Mouse (Mus musculus) lung, embryonic 15.5 days (tissue): ENCODE results near the gene Capn2. TPM values are rescaled to one million over a fixed set of nuclear protein-coding genes. Genes with fewer than 3 reads are reported as not detected.

Experiments used
- ATAC-seq: fragments of 200-750 bp; cut with Nextera tagmentation; 2 replicates; pipeline ENCODE4 v1.8.0; 2017; ENCODE audit warnings: moderate number of reproducible peaks, borderline replicate concordance; ENCODE audit not compliant: low FRiP score, low TSS enrichment; ENCODE audit errors: extremely low read depth
- H3K27ac ChIP-seq: fragments of 300-500 bp; sonication (generic); 2 replicates; pipeline ENCODE4 v1.5.1; 2015; ENCODE audit warnings: moderate library complexity, mild to moderate bottlenecking, inconsistent platforms
- H3K27me3 ChIP-seq: fragments of 300-500 bp; sonication (generic); 2 replicates; pipeline ENCODE4 v1.6.1; 2015; ENCODE audit warnings: inconsistent platforms
- H3K36me3 ChIP-seq: fragments of 300-500 bp; sonication (generic); 2 replicates; pipeline ENCODE4 v1.6.1; 2015; ENCODE audit warnings: inconsistent platforms
- H3K4me1 ChIP-seq: fragments of 300-500 bp; sonication (generic); 2 replicates; pipeline ENCODE4 v1.6.1; 2015; ENCODE audit warnings: inconsistent platforms
- H3K4me2 ChIP-seq: fragments of 300-500 bp; sonication (generic); 2 replicates; pipeline ENCODE4 v1.6.1; 2015; ENCODE audit warnings: inconsistent platforms, mild to moderate bottlenecking, moderate library complexity
- H3K4me3 ChIP-seq: fragments of 300-500 bp; sonication (generic); 2 replicates; pipeline ENCODE4 v1.5.1; 2015; ENCODE audit warnings: mild to moderate bottlenecking, inconsistent platforms
- H3K9ac ChIP-seq: fragments of 300-500 bp; sonication (generic); 2 replicates; pipeline ENCODE4 v1.6.1; 2015; ENCODE audit warnings: inconsistent platforms
- H3K9me3 ChIP-seq: fragments of 300-500 bp; sonication (generic); 2 replicates; pipeline ENCODE4 v1.6.1; 2016; ENCODE audit warnings: inconsistent platforms
- WGBS: fragments of 180-500 bp; shearing (Covaris S2); methylation state at CpG from one replicate; pipeline ENCODE4 v1.1.7; 2015; 5-methylcytosine and 5-hydroxymethylcytosine counted together
- polyA plus RNA-seq: library from polyadenylated mRNA; unstranded; fragments of >200 nt; fragmentation: Nextera tagmentation; extraction: Ambion mirVana; gene quantifications from 2 replicates; pipeline ENCODE4 v1.2.1, GENCODE M21; 2015

Capn2 gene
- polyA plus RNA-seq, 1 experiment from 2014 or later = 135 TPM

- H3K27ac ChIP-seq = peak overlapping the region; percentile 80
- peak; percentile 74 for ATAC-seq
- H3K4me2 ChIP-seq = no peak overlapping the region; the same call in 1 of the 2 replicates
- no peak overlapping the region for H3K9ac ChIP-seq
- H3K36me3 ChIP-seq = peaks cover 25% of the 10 kb centered on the region
- no peaks in the 10 kb centered on the region for H3K9me3 ChIP-seq
- no peaks in the 10 kb centered on the region for H3K27me3 ChIP-seq
- peaks cover 64% of the 10 kb centered on the region for H3K4me1 ChIP-seq
- H3K4me3 ChIP-seq = no peak overlapping the region
- 60% methylated on average over 10 of the region's 10 CpGs for WGBS
These were observed 8.2 kb downstream of the Capn2 start for GRCm38 (mm10) chr1:182509110-182509797.

DNA sequence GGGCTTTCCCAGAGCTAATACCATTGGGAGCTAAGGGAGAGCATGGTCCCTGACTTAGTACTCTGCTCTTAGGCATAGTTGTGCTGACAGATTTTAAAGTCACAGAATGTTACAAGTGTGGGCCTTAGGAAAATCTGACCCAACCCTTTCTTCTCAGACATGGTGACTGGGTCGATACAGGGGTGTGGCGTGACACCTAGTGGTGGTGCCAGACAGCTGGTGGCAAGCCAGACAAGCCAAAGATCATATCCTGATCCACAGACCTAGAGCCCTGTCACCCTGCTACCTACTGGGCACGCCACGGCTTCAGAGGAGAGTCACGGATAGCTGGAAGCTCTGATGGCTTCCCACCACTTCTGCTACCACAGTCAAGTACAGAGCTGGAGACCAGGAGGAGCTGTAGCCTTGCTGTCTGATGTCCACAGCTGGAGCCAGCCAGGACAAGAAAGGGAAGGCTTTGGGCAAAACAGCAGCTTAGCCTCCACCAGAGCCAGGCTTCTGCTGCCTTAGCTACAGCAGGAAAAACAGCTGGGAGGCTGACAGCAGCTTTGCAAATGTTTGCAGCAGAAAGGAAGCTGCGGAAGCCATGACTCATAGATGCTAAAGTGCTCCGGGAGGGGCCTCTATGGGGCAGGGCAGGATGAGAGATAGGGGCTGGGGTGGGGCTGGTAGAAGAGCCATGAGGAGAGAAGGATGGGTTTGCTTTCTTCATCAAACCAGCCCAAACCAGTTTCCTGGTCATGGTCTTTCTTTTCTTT is 11.0 kb downstream of the Capn2 start:
- Histone ChIP-seq H3K4me1 (peaks cover 70% of the 10 kb centered on the region), H3K4me3 (no peak overlapping the region), H3K27me3 (no peaks in the 10 kb centered on the region), H3K9me3 (no peaks in the 10 kb centered on the region), H3K27ac (peak overlapping the region; percentile 86), H3K36me3 (peaks cover 20% of the 10 kb centered on the region), H3K9ac (no peak overlapping the region), H3K4me2 (0 out of 2 replicates have a peak overlapping the region, but pooled peaks have one; percentile 7)
- WGBS = 24% methylated on average over 7 of the region's 7 CpGs
- peak; percentile 27; the same call in 1 of the 2 replicates for ATAC-seq

- no peak for ATAC-seq
- H3K4me1 ChIP-seq = peaks cover 69% of the 10 kb centered on the region
- H3K36me3 ChIP-seq = peaks cover 10% of the 10 kb centered on the region; the same call in 1 of the 2 replicates
- no peak overlapping the region for H3K4me3 ChIP-seq
- H3K9ac ChIP-seq = no peak overlapping the region
- no peaks in the 10 kb centered on the region for H3K27me3 ChIP-seq
- 91% methylated on average over 3 of the region's 3 CpGs for WGBS
- H3K9me3 ChIP-seq = no peaks in the 10 kb centered on the region
- H3K4me2 ChIP-seq = no peak overlapping the region
- peak overlapping the region; percentile 86; the same call in 1 of the 2 replicates for H3K27ac ChIP-seq
These were observed 12.1 kb downstream of the Capn2 start for GRCm38 (mm10) chr1:182505291-182505690.

GRCm38 (mm10) chr1:182504223-182504622 is 13.2 kb downstream of the Capn2 start:
- Histone ChIP-seq H3K27me3 (no peaks in the 10 kb centered on the region), H3K36me3 (peaks cover 7% of the 10 kb centered on the region; the same call in 1 of the 2 replicates), H3K27ac (peak overlapping the region; percentile 64), H3K4me3 (no peak overlapping the region), H3K4me1 (peaks cover 71% of the 10 kb centered on the region), H3K4me2 (peak overlapping the region; percentile 27), H3K9ac (no peak overlapping the region), H3K9me3 (no peaks in the 10 kb centered on the region)
- ATAC-seq = peak; percentile 39; the same call in 1 of the 2 replicates
- 15% methylated on average over 4 of the region's 4 CpGs for WGBS

- no peak overlapping the region for H3K9ac ChIP-seq
- H3K9me3 ChIP-seq = no peaks in the 10 kb centered on the region
- H3K4me3 ChIP-seq = no peak overlapping the region
- WGBS = 82% methylated on average over 13 of the region's 13 CpGs
- H3K4me2 ChIP-seq = no peak overlapping the region
- no peak for ATAC-seq
- H3K27me3 ChIP-seq = no peaks in the 10 kb centered on the region
- peaks cover 75% of the 10 kb centered on the region for H3K4me1 ChIP-seq
- peak overlapping the region; percentile 64 for H3K27ac ChIP-seq
- 0 out of 2 replicates have a peak, but pooled peaks cover 3% of the 10 kb centered on the region for H3K36me3 ChIP-seq
These were observed 14.1 kb downstream of the Capn2 start for GRCm38 (mm10) chr1:182503206-182503900.

- H3K9ac ChIP-seq = no peak overlapping the region
- H3K9me3 ChIP-seq = no peaks in the 10 kb centered on the region
- H3K4me2 ChIP-seq = no peak overlapping the region
- H3K27ac ChIP-seq = peak overlapping the region; percentile 29; the same call in 1 of the 2 replicates
- no peak overlapping the region for H3K4me3 ChIP-seq
- H3K4me1 ChIP-seq = peaks cover 79% of the 10 kb centered on the region
- 0 out of 2 replicates have a peak, but pooled peaks cover 3% of the 10 kb centered on the region for H3K36me3 ChIP-seq
- WGBS = 71% methylated on average over 7 of the region's 7 CpGs
- H3K27me3 ChIP-seq = no peaks in the 10 kb centered on the region
- ATAC-seq = no peak
These were observed 14.8 kb downstream of the Capn2 start for GRCm38 (mm10) chr1:182502491-182503050.

DNA sequence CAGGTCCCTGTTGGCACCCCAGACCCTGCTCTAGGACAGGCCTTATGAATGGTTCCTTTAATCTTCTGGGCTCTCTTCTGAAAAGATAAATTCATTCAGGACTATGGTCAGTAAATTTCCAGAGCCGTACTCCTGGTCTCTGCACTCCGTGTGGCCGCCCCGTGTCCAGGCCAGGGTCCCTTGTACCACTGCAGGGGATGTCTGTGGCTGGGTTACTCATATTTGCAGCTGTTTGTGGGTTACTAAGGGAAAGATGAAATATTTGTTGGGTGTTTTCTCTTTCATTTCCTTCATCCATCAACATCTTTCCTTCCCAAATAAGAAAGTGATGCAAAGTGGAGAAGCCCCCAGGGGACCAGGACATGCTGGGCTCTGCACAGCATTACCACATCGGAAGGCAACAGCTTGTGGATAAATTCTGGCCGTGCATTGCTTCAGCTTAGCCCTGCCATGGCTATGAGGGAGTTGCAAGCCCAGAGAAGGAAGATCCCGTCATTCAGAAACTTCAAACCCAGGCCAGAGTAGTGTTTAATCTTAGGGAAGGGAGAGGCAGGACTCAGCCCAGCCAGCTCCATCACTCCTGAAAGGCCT is 15.5 kb downstream of the Capn2 start:
- H3K27ac ChIP-seq = no peak overlapping the region
- ATAC-seq = no peak
- no peaks in the 10 kb centered on the region for H3K27me3 ChIP-seq
- WGBS = 84% methylated on average over 7 of the region's 7 CpGs
- H3K9ac ChIP-seq = no peak overlapping the region
- 0 out of 2 replicates have a peak, but pooled peaks cover 3% of the 10 kb centered on the region for H3K36me3 ChIP-seq
- H3K4me2 ChIP-seq = no peak overlapping the region
- no peak overlapping the region for H3K4me3 ChIP-seq
- peaks cover 86% of the 10 kb centered on the region for H3K4me1 ChIP-seq
- no peaks in the 10 kb centered on the region for H3K9me3 ChIP-seq

- ATAC-seq = no peak
- Histone ChIP-seq H3K36me3 (no peaks in the 10 kb centered on the region), H3K9me3 (no peaks in the 10 kb centered on the region), H3K27ac (peak overlapping the region; percentile 67; the same call in 1 of the 2 replicates), H3K4me2 (no peak overlapping the region), H3K4me1 (peaks cover 84% of the 10 kb centered on the region), H3K27me3 (no peaks in the 10 kb centered on the region), H3K4me3 (no peak overlapping the region), H3K9ac (no peak overlapping the region)
- whole genome bisulfite sequencing = 72% methylated on average over 4 of the region's 4 CpGs
These were observed 16.6 kb downstream of the Capn2 start for GRCm38 (mm10) chr1:182500843-182501242.

GRCm38 (mm10) chr1:182500224-182500623 is 17.2 kb downstream of the Capn2 start:
- ATAC-seq = no peak
- peaks cover 82% of the 10 kb centered on the region for H3K4me1 ChIP-seq
- no peak overlapping the region for H3K4me3 ChIP-seq
- no peaks in the 10 kb centered on the region for H3K9me3 ChIP-seq
- no peak overlapping the region for H3K9ac ChIP-seq
- peak overlapping the region; percentile 67 for H3K27ac ChIP-seq
- H3K27me3 ChIP-seq = no peaks in the 10 kb centered on the region
- no peaks in the 10 kb centered on the region for H3K36me3 ChIP-seq
- 60% methylated on average over 4 of the region's 4 CpGs for WGBS
- no peak overlapping the region for H3K4me2 ChIP-seq

- 41% methylated on average over 9 of the region's 9 CpGs for WGBS
- no peak overlapping the region for H3K4me2 ChIP-seq
- H3K27ac ChIP-seq = peak overlapping the region; percentile 67
- H3K4me1 ChIP-seq = peaks cover 82% of the 10 kb centered on the region
- peak; percentile 77 for ATAC-seq
- H3K4me3 ChIP-seq = no peak overlapping the region
- H3K27me3 ChIP-seq = no peaks in the 10 kb centered on the region
- H3K9ac ChIP-seq = no peak overlapping the region
- no peaks in the 10 kb centered on the region for H3K36me3 ChIP-seq
- no peaks in the 10 kb centered on the region for H3K9me3 ChIP-seq
These were observed 17.8 kb downstream of the Capn2 start for GRCm38 (mm10) chr1:182499443-182500089.

DNA sequence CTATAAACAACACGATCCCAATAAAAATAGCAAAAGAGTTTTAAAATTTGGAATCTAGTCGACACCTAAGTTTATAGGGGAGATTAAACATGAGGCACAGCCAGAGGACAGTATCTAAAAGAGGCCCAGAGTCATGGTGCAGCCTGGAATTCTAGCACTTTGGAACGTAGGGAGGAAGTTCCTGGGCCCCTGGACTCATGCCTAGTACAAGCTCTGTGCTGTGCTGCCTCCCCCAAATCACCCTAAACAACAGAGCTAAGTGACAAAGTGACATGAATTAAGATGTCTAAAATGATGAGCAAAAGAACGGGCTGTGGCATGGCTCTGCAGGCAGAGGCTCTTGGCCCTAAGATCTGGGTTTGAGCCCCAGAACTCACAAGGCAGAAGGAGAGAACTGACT is 19.7 kb downstream of the Capn2 start:
- peaks cover under 1% of the 10 kb centered on the region; the same call in 1 of the 2 replicates for H3K36me3 ChIP-seq

More for the DNA sequence above, 19.7 kb downstream of the Capn2 start:
- H3K9me3 ChIP-seq = no peaks in the 10 kb centered on the region
- no peak overlapping the region for H3K9ac ChIP-seq
- ATAC-seq = no peak
- H3K27me3 ChIP-seq = no peaks in the 10 kb centered on the region
- peaks cover 70% of the 10 kb centered on the region for H3K4me1 ChIP-seq
- H3K27ac ChIP-seq = no peak overlapping the region
- H3K4me2 ChIP-seq = no peak overlapping the region
- WGBS = 32% methylated on average over 4 of the region's 4 CpGs
- H3K4me3 ChIP-seq = no peak overlapping the region
